Mouse (Mus musculus): ENCODE results near the gene Sdccag8.
"Not testable (repeated sequence)": the region's sequence is repeated elsewhere in the genome, so short reads cannot be mapped to it uniquely, and the experiment has no call there.

The Sdccag8 gene

DNA sequence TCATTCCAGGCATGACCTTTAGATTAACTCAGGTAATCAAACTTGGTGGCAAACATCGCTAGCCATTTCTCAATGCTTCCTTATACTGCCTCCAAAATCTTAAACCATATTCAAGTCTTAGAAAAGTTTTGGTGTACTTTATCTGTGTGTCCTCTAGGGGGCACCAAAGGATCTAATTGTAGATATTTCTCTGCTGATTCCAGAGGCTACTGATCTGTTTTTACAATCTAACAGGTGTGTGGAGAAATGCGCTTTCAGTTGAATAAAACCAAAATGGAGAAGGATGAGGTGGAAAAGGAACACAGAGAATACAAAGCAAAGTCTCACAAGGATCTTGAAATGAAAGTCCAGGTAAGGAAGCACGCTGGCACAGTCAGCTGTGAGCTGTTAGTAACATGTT lies 63.3 kb downstream of the Sdccag8 start:
- DNase-seq (ENCODE audit: low read depth): peak; percentile 77

- DNase-seq (ENCODE audit: low read depth): peak; percentile 54
Observed at GRCm38 (mm10) chr1:176879005-176879404, 64.5 kb downstream of the Sdccag8 start.

- no peak for DNase-seq (ENCODE audit: low read depth)
Observed at GRCm38 (mm10) chr1:176879614-176880013, 65.2 kb downstream of the Sdccag8 start.

DNA sequence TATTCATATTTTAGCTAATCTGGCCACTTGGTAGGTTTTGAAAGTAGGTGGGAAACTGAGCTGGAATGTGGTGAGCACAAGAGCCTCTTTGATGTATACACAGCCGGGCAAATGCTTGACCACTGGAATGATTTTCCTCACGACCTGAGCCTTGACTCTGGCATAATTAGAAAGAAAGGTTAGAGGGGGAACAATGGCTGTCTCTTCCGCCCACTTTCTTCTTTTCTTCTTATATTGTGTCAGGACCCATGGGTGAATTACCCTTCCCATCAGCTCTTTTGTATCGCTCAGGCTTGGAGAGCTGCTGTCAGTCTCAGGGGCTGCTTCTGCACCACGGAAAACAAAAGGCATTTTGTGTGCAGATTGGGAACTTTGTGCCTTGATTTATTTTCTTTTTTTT lies 65.6 kb downstream of the Sdccag8 start:
- DNase-seq (ENCODE audit: low read depth): no peak

DNA sequence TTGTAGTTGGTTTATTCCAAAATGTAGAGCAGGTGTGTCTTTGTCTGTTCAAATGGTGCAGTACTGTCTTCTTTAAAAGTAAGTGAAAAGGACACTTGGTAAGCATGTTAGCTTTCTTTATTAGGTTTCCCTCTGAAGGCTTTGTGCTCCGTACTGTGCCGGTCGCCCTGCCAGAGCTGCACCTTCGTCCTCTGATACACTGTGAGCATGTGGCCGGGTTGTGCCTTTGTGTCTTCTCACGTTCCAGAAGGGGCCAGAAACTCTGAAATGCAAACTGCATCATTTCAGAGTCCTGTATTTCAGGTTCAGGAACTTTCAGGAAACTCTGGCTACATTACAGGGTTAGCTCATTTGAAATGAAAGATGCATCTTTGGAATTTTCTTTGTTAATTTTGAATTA lies 66.5 kb downstream of the Sdccag8 start:
- DNase-seq (ENCODE audit: low read depth): no peak

GRCm38 (mm10) chr1:176885207-176885933 lies 70.9 kb downstream of the Sdccag8 start:
- DNase-seq (ENCODE audit: low read depth): no peak

DNA sequence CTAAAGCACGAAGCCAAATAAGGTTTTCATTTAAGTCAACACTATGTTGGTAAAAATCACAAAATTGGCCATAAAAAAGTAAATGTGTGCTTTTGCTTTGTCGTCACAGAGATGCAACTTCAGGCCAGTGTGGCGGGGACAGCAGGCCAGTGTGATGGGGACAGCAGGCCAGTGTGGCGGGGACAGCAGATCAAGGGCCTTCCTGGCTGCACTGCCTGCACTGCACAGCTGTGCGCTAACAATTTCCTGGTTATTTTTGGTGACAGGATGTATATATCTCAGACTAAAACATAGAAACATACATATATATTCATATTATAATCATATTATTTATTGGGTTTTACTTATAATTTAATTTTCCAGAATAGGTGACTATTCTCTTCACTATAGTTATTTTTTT lies 71.5 kb downstream of the Sdccag8 start:
- no peak for DNase-seq (ENCODE audit: low read depth)

GRCm38 (mm10) chr1:176903741-176904140 lies 89.3 kb downstream of the Sdccag8 start:
- DNase-seq (ENCODE audit: low read depth): no peak

GRCm38 (mm10) chr1:176915946-176916345 lies 101.5 kb downstream of the Sdccag8 start:
- no peak for DNase-seq (ENCODE audit: low read depth)

GRCm38 (mm10) chr1:176919486-176919885 lies 105.0 kb downstream of the Sdccag8 start:
- no peak for DNase-seq (ENCODE audit: low read depth)

DNA sequence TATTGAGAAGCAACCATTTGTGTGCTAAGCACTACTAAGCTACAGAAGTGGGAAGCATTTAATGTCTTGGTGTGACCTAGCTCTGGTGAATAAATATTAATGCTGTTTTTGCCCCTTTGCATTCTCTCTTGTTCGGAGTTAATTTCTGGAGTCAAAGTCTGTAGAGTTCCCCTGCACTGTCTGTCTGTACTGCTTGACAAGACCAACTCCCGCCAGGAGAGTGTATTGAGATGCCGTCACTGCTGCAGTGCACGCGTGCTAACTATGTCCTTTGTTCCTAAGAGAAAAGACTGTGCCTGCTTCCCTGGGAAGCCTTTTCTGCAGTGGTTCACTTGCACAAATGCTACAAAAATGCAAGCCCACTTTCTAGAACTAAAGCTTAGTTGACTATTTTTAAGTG lies 108.4 kb downstream of the Sdccag8 start:
- no peak for DNase-seq (ENCODE audit: low read depth)

DNA sequence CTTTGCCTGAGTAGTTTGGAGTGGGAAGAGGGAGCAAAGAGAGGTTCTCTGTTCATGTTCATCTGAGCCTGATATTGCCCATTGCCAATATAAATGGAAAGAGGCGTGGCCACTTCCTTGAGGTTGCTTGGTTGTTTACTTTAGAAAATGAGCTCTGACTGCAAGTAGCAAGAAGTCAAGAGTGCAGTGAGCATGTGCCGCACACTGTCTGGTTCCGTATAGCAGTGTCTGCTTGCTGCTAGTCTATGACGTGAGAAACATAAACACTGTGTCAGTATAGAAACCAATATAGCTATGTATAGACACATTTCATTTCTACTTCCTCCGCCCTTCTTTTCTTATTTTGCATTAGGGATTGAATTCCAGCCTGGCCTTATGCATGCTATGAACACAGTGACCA lies 111.5 kb downstream of the Sdccag8 start:
- no peak for DNase-seq (ENCODE audit: low read depth)

DNA sequence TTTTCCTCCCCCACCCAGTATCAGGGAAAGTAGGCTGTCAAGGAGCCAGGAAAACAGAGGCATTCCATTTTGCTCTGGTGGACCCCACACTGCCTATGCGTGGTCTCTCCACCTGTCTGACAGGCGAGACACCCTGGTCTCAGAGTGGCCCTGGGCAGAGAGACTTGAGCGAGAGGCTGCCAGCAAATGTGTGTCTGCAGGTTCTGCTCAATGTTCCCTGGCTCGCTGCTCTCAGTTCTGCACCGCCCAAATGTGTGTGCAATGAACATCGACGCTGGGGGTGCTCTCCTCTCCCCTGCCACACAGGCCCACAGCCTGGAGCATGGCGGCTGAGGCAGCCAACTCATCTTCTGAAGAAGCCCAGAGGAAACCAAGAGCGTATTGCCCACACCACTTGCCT lies 112.9 kb downstream of the Sdccag8 start:
- DNase-seq (ENCODE audit: low read depth): no peak

DNA sequence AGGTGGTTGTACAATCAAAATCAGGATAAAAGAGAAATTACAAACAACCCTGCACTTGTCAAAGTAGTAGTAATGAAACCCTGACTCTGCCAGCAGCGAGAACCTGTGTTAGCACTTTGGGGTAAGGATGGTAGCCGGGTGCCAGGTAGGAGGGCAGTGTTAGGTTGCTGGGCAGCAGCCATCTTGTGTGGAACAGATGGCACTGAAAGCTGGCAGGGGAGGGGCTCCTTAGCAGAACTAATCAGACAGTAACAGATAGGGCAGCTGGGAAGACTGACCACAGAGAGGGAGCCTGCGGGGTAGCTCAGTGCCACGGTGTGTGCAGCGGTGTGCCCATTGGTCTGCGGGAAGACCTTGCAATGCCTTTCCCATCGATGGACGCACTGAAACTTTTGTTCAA lies 115.2 kb downstream of the Sdccag8 start:
- DNase-seq (ENCODE audit: low read depth): no peak

- no peak for DNase-seq (ENCODE audit: low read depth)
Observed at GRCm38 (mm10) chr1:176930574-176930973, 116.1 kb downstream of the Sdccag8 start.

GRCm38 (mm10) chr1:176930981-176931500 lies 116.6 kb downstream of the Sdccag8 start:
- no peak for DNase-seq (ENCODE audit: low read depth)

DNA sequence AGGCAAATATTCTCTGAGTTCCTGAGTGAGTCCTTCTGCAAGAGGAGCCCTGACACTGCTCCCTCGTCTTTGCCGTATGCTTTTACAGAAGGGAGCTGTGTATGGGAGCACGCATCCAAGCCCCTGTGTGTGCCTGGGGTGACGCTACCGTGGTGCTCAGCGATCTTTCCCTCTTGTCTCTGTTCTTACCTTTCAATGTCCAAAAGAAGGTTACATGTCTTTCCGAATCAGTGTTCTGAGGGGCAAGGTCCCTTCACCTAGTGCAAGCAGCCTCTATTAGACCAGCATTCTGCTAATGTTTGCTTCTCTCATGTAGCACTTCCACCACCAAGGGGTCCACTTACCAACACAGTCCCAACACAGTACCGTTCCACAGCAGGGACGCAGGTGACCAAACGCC lies 117.1 kb downstream of the Sdccag8 start:
- no peak for DNase-seq (ENCODE audit: low read depth)

DNA sequence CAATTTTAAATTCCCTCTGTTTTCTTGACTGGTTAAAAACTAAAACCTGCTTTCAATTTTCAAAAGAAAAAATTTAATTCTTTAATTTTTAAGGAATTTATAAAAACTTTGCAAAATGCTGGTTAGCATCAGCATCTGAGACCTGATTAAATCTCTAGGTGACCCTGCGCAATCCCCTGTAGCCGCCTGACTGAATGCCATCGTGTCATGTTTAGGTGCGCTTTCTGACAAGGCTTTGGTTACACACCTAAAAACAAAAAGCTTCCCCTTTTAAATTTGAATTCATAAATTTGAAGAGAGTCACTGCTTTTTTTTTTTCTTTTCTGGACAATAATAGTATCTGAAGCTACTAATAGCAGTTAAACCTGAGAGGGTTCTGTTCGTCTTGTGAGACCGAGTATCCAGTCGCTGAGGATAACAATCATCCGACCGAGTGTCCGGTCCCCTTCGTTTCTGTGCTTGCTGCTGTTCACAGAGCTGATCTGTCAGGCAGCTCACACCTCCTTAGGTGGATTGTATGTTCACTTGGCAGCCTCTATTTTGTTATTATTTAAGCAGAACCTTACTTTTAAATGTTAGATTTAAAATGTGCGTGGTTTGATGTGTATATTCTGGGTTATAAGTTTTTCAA lies 118.0 kb downstream of the Sdccag8 start:
- no peak for DNase-seq (ENCODE audit: low read depth)

DNA sequence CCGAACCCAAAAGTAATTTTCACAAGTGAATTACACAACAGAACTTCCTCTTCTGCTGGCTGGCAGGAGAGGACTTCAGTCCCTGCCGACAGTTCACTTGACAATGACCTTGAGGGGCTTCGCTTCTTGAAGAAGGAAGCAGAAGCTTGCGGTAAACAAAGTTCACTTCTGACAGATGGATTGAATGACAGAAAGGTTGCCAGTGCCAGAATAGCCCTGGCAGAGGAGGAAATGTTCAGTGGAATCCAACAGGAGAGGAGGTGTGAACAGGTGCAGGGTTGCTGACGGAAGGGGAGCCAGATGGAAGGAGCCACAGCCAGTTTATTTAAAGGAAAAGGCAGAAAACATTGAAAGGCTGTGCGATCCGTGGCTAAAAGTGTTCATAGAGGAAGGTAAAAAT lies 118.9 kb downstream of the Sdccag8 start:
- peak; percentile 91 for DNase-seq (ENCODE audit: low read depth)

DNA sequence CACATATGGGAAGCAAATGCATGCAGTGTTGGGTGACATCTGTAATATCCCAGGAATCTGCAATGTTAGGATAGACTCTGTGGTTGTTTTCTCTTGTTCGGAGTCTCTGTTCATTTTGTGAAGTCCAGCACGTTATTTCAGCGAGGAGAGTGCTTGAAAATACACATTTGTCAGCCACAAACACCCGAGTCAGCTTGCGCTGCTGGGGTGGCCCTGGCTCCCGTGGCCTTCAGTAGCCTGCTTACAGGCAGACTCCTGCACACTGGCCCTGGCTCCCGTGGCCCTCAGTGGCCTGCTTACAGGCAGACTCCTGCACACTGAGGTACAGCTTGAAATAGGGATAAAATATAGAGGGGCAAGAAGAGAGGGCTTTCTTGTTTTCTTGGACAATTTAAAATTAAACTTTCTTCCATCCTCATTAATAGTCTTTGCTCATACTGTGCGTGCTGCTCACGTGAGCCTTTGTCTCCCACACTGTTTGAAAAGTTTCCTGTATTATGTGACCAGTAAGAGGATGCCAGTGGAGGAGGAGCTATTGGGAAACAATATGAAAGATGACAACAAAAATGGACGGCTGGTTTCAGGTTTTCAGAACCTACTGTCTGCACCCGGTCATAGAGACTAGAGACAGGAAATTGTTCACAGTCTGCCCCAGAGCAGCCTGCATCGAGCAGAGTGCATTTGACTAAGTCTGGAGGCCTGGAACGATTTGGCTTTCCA lies 119.7 kb downstream of the Sdccag8 start:
- peak; percentile 26 for DNase-seq (ENCODE audit: low read depth)

DNA sequence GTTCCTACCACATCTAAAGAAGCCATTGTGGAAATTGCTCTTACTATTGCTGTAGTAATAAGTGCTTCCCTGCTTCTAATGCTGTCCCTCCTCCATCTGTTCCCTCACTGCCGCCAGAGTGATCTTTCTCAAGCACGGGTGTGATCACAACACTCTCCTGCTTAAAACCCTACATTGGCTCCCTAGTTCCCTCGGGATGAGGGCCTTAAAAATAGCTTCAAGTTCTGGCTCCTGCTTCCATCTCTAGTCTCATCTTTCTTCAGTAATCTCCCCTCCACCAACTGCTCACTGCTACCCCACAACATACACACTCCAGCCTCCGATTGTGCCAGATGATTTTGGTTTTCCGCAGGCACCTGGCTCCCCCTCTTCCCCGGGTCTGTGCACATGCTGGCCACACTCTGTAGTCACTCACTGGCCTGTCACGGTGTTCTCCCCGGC lies 125.5 kb downstream of the Sdccag8 start:
- DNase-seq (ENCODE audit: low read depth): no peak

DNA sequence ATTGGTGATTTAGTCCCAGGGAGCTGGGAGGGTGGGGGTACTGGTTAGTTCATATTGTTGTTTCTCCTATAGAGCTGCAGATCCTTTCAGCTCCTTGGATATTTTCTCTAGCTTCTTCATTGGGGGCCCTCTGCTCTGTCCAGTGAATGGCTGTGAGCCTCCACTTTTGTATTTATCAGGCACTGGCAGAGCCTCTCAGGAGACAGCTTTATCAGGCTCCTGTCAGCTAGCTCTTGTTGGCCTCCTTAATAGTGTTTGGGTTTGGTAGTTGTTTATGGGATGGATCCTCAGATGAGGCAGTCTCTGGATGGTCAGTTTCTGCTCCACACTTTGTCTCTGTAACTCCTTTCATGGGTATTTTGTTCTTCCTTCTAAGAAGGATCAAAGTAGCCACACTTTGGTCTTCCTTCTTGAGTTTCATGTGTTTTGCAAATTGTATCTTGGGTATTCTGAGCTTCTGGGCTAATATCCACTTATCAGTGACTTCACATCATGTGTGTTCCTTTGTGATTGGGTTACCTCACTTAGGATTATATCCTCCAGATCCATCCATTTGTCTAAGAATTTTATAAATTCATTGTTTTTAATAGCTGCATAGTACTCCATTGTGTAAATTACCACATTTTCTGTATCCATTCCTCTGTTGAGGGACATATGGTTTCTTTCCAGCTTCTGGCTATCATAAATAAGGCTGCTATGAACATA lies 127.0 kb downstream of the Sdccag8 start:
- DNase-seq (ENCODE audit: low read depth): not testable (repeated sequence)
